Mouse (Mus musculus) hindbrain, embryonic 16.5 days (tissue): Measurements from ENCODE around the gene Olfr1404. TPM values are rescaled to one million over a fixed set of nuclear protein-coding genes. Genes with fewer than 3 reads are reported as not detected.

Experiments used
- ATAC-seq: fragments of 200-750 bp; cut with Nextera tagmentation; 2 replicates; pipeline ENCODE4 v1.8.0; 2017; ENCODE audit warnings: moderate TSS enrichment, moderate library complexity
- H3K27ac ChIP-seq: fragments of 300-500 bp; sonication (generic); 2 replicates; pipeline ENCODE4 v1.5.1; 2014; ENCODE audit warnings: low read depth, mild to moderate bottlenecking, control low read depth, low read length, moderate library complexity
- H3K27me3 ChIP-seq: fragments of 300-500 bp; sonication (generic); replicated peaks from 2 replicates; pipeline ENCODE4 v1.6.1; 2014; ENCODE audit warnings: low read length; ENCODE audit not compliant: control insufficient read depth, insufficient read depth
- H3K36me3 ChIP-seq: fragments of 300-500 bp; sonication (generic); 2 replicates; pipeline ENCODE4 v1.6.1; 2014; ENCODE audit warnings: mild to moderate bottlenecking, low read length, moderate library complexity, mixed read lengths; ENCODE audit not compliant: control insufficient read depth, insufficient read depth
- H3K4me1 ChIP-seq: fragments of 300-500 bp; sonication (generic); 2 replicates; pipeline ENCODE4 v1.6.1; 2014; ENCODE audit warnings: low read depth, low read length; ENCODE audit not compliant: control insufficient read depth, insufficient read depth
- H3K4me2 ChIP-seq: fragments of 300-500 bp; sonication (generic); 2 replicates; pipeline ENCODE4 v1.6.1; 2014; ENCODE audit warnings: mild to moderate bottlenecking, low read length, control low read depth, moderate library complexity
- H3K4me3 ChIP-seq: fragments of 300-500 bp; sonication (generic); 2 replicates; pipeline ENCODE4 v1.5.1; 2014; ENCODE audit warnings: mild to moderate bottlenecking, low read length, control low read depth, moderate library complexity
- H3K9ac ChIP-seq: fragments of 300-500 bp; sonication (generic); 2 replicates; pipeline ENCODE4 v1.6.1; 2014; ENCODE audit warnings: low read depth, mild to moderate bottlenecking, control low read depth, low read length, moderate library complexity
- H3K9me3 ChIP-seq: fragments of 300-500 bp; sonication (generic); 2 replicates; pipeline ENCODE4 v1.6.1; 2014; ENCODE audit warnings: mild to moderate bottlenecking, low read length, moderate library complexity; ENCODE audit not compliant: control insufficient read depth
- WGBS: fragments of 180-500 bp; shearing (Covaris S2); extraction: QIAGEN DNeasy Blood & Tissue Kit; methylation state at CpG from one replicate; pipeline ENCODE4 v1.1.7; 2014; 5-methylcytosine and 5-hydroxymethylcytosine counted together
- polyA plus RNA-seq: library from polyadenylated mRNA; unstranded; fragments of >200 nt; fragmentation: Nextera tagmentation; extraction: Ambion mirVana; gene quantifications from 2 replicates; pipeline ENCODE4 v1.2.1, GENCODE M21; 2015

Olfr1404 gene
- polyA plus RNA-seq, 1 experiment from 2014 or later = not detected

DNA sequence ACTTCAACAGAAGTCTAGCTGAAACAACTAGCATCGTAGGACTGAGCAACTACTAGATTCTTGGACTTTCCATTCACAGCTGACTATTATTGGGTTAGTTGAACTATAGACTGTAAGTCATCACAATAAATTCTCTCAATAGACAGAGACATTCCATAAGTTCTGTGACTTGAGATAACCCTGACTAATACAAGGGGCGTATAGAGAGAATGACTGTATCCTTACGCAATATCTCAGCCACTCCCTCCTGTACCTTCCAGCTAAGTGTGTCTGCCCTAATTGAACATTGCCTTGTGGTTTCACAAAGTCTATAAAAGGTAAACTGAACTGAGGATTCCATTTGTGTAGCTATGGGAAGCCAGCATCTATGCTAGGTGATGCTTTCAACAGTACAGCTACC, 37.7 kb downstream of the Olfr1404 start:
- 91% methylated on average over 3 of the region's 3 CpGs for WGBS
- H3K4me1 ChIP-seq = no peaks in the 10 kb centered on the region
- H3K36me3 ChIP-seq = no peaks in the 10 kb centered on the region
- H3K27me3 ChIP-seq = no peaks in the 10 kb centered on the region
- H3K9ac ChIP-seq = no peak overlapping the region
- H3K9me3 ChIP-seq = no peaks in the 10 kb centered on the region
- no peak overlapping the region for H3K4me3 ChIP-seq
- H3K4me2 ChIP-seq = no peak overlapping the region
- no peak overlapping the region for H3K27ac ChIP-seq
- no peak for ATAC-seq

DNA sequence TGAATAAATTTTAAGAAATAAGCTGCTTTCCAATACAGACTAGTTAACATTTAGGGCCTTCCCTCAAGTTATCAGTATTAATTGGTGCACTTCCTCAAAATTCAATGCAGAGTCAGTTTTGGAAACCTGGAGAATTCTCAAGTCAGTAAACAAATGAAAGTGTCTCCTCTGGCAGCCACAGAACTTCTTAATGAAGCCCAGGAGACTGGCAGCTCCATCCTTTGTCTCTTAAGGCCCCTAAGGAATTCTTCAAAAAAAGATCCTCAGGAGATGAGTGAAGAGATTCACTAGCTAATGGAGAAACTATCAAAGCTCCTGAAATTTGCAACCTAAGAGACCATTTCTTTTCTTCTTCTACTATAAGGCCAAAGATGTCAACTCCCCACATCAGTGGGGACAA, 53.5 kb downstream of the Olfr1404 start, which contains the start of gene Olfr418:
TSS of gene Olfr418 (plus strand) at position 301 of the 400 bp plus-strand sequence.
- ATAC-seq = no peak
- H3K4me3 ChIP-seq = no peak within 1 kb of the TSS
- H3K9ac ChIP-seq = no peak within 1 kb of the TSS
- H3K4me2 ChIP-seq = no peak within 1 kb of the TSS
- no peaks in the 10 kb centered on the region for H3K4me1 ChIP-seq
- no peak within 1 kb of the TSS for H3K27ac ChIP-seq
- no peaks in the 10 kb centered on the region for H3K36me3 ChIP-seq
- H3K9me3 ChIP-seq = no peaks in the 10 kb centered on the region
- no peaks in the 10 kb centered on the region for H3K27me3 ChIP-seq

Other genes with a start within 250 kb of the Olfr1404 start
- not detected in 2 replicates for gene Olfr1408, start 75.0 kb upstream of the Olfr1404 start, polyA plus RNA-seq
- not detected in 2 replicates for gene Olfr1406, start 21.8 kb upstream of the Olfr1404 start, polyA plus RNA-seq
- not detected in 2 replicates for gene Olfr218, start 14.6 kb upstream of the Olfr1404 start, polyA plus RNA-seq
- not detected in 2 replicates for gene Fcer1a, start 14.8 kb downstream of the Olfr1404 start, polyA plus RNA-seq
- gene Olfr418, start 53.6 kb downstream of the Olfr1404 start, polyA plus RNA-seq = not detected in 2 replicates
- not detected in 2 replicates for gene Mptx2, start 65.4 kb downstream of the Olfr1404 start, polyA plus RNA-seq
- 17.5 and 20.4 TPM in 2 replicates for gene Ackr1, start 121.4 kb downstream of the Olfr1404 start, polyA plus RNA-seq
- 0.99 and 1.6 TPM in 2 replicates for gene Aim2, start 138.5 kb downstream of the Olfr1404 start, polyA plus RNA-seq
- gene Cadm3, start 155.3 kb downstream of the Olfr1404 start, polyA plus RNA-seq = 64.9 and 70.2 TPM in 2 replicates